Mouse (Mus musculus) layer of hippocampus, postnatal 14 days (tissue): Measurements from ENCODE around the gene Tbpl2. TPM values are rescaled to one million over a fixed set of nuclear protein-coding genes. Genes with fewer than 3 reads are reported as not detected.

ENCODE experiments used
- DNase-seq, 2 experiments: peaks; one replicate each; pipeline ENCODE4 v3.0.0; 2021 to 2022; ENCODE audit warnings: low spot score in 2 of 2, mixed read lengths in 1 of 2
- long read RNA-seq, 2 experiments: library from polyadenylated mRNA; stranded (forward); transcript quantifications; one replicate each; pipeline ENCODE4 v2.0.0; 2021
- total RNA-seq, 2 experiments: library from RNA; stranded (reverse); gene quantifications; 2 replicates each; pipeline ENCODE4 v1.2.3; 2021

Tbpl2 gene
- total RNA-seq: not detected
- long read RNA-seq, experiment 1: 0 reads
- long read RNA-seq, experiment 2: 0 reads

GRCm38 (mm10) chr2:24096495-24096894 is at the start of gene Tbpl2:
Tbpl2 (minus strand) TSS chr2:24096595.
- DNase-seq: no peak

GRCm38 (mm10) chr2:24134373-24134772 is 38.0 kb upstream of the Tbpl2 start:
- DNase-seq: no peak

GRCm38 (mm10) chr2:24109085-24109484 is 12.7 kb upstream of the Tbpl2 start:
- no peak for DNase-seq

GRCm38 (mm10) chr2:24103619-24104289 is 7.4 kb upstream of the Tbpl2 start:
- DNase-seq: no peak

GRCm38 (mm10) chr2:24090921-24091320 is 5.5 kb downstream of the Tbpl2 start:
- no peak for DNase-seq

- no peak for DNase-seq
Observed at GRCm38 (mm10) chr2:24050459-24050858, 45.9 kb downstream of the Tbpl2 start.

- peak in 1 of 2 experiments; percentile 0 for DNase-seq
Observed at GRCm38 (mm10) chr2:24049344-24049990, 46.9 kb downstream of the Tbpl2 start, which contains the start of gene Hnmt. Hnmt (minus strand) TSS chr2:24049394.

- DNase-seq: peak; percentile 46 to 48
Observed at GRCm38 (mm10) chr2:24048480-24049097, 47.8 kb downstream of the Tbpl2 start.

- peak in 1 of 2 experiments; percentile 0 for DNase-seq
Observed at GRCm38 (mm10) chr2:24047551-24048479, 48.6 kb downstream of the Tbpl2 start.

- no peak for DNase-seq
Observed at GRCm38 (mm10) chr2:24042901-24043300, 53.5 kb downstream of the Tbpl2 start.

- DNase-seq: no peak
Observed at GRCm38 (mm10) chr2:24040531-24040930, 55.9 kb downstream of the Tbpl2 start.

Other genes starting within 250 kb of the Tbpl2 start
- gene Hnmt, start 47.2 kb downstream of the Tbpl2 start, total RNA-seq: 10 to 100 TPM; 25.3 to 26.9 TPM
- gene Il1f8, start 56.6 kb upstream of the Tbpl2 start, total RNA-seq: not detected
- not detected for gene Il1f9, start 89.9 kb upstream of the Tbpl2 start, total RNA-seq
- not detected for gene Il1f6, start 118.8 kb upstream of the Tbpl2 start, total RNA-seq
- not detected for gene Il1f5, start 180.4 kb upstream of the Tbpl2 start, total RNA-seq
- gene Il1f10, start 194.6 kb upstream of the Tbpl2 start, total RNA-seq: not detected
- not detected for gene Il1rn, start 240.3 kb upstream of the Tbpl2 start, total RNA-seq